Mouse (Mus musculus): ENCODE results near the gene Evi5l.

GRCm38 (mm10) chr8:4139660-4140646, 26.4 kb upstream of the Evi5l start:
- TF ChIP-seq POLR2A (IDR thresholded peaks at IDR 0.05; ENCODE audit: extremely low read depth, insufficient read depth, low read length) (no peak), CTCF (IDR thresholded peaks at IDR 0.05; ENCODE audit: extremely low read depth, insufficient read depth, low read length) (peak; percentile 89)

All from cortical plate, adult 2 months (tissue).